Mouse (Mus musculus) hindbrain, embryonic 16.5 days (tissue): ENCODE data around the gene Spats2l. TPM values are rescaled to one million over a fixed set of nuclear protein-coding genes. Genes with fewer than 3 reads are reported as not detected.

Experiments
- ATAC-seq: fragments of 200-750 bp; cut with Nextera tagmentation; 2 replicates; pipeline ENCODE4 v1.8.0; 2017; ENCODE audit warnings: moderate TSS enrichment, moderate library complexity
- H3K27ac ChIP-seq: fragments of 300-500 bp; sonication (generic); 2 replicates; pipeline ENCODE4 v1.5.1; 2014; ENCODE audit warnings: low read depth, mild to moderate bottlenecking, control low read depth, low read length, moderate library complexity
- H3K27me3 ChIP-seq: fragments of 300-500 bp; sonication (generic); replicated peaks from 2 replicates; pipeline ENCODE4 v1.6.1; 2014; ENCODE audit warnings: low read length; ENCODE audit not compliant: control insufficient read depth, insufficient read depth
- H3K36me3 ChIP-seq: fragments of 300-500 bp; sonication (generic); 2 replicates; pipeline ENCODE4 v1.6.1; 2014; ENCODE audit warnings: mild to moderate bottlenecking, low read length, moderate library complexity, mixed read lengths; ENCODE audit not compliant: control insufficient read depth, insufficient read depth
- H3K4me1 ChIP-seq: fragments of 300-500 bp; sonication (generic); 2 replicates; pipeline ENCODE4 v1.6.1; 2014; ENCODE audit warnings: low read depth, low read length; ENCODE audit not compliant: control insufficient read depth, insufficient read depth
- H3K4me2 ChIP-seq: fragments of 300-500 bp; sonication (generic); 2 replicates; pipeline ENCODE4 v1.6.1; 2014; ENCODE audit warnings: mild to moderate bottlenecking, low read length, control low read depth, moderate library complexity
- H3K4me3 ChIP-seq: fragments of 300-500 bp; sonication (generic); 2 replicates; pipeline ENCODE4 v1.5.1; 2014; ENCODE audit warnings: mild to moderate bottlenecking, low read length, control low read depth, moderate library complexity
- H3K9ac ChIP-seq: fragments of 300-500 bp; sonication (generic); 2 replicates; pipeline ENCODE4 v1.6.1; 2014; ENCODE audit warnings: low read depth, mild to moderate bottlenecking, control low read depth, low read length, moderate library complexity
- H3K9me3 ChIP-seq: fragments of 300-500 bp; sonication (generic); 2 replicates; pipeline ENCODE4 v1.6.1; 2014; ENCODE audit warnings: mild to moderate bottlenecking, low read length, moderate library complexity; ENCODE audit not compliant: control insufficient read depth
- WGBS: fragments of 180-500 bp; shearing (Covaris S2); extraction: QIAGEN DNeasy Blood & Tissue Kit; methylation state at CpG from one replicate; pipeline ENCODE4 v1.1.7; 2014; 5-methylcytosine and 5-hydroxymethylcytosine counted together
- polyA plus RNA-seq: library from polyadenylated mRNA; unstranded; fragments of >200 nt; fragmentation: Nextera tagmentation; extraction: Ambion mirVana; gene quantifications from 2 replicates; pipeline ENCODE4 v1.2.1, GENCODE M21; 2015

The Spats2l gene
- 79.2 and 89.1 TPM in 2 replicates for polyA plus RNA-seq

- no peaks in the 10 kb centered on the region for H3K27me3 ChIP-seq
- no peaks in the 10 kb centered on the region for H3K36me3 ChIP-seq
- peak; percentile 80 for ATAC-seq
- H3K4me3 ChIP-seq, result peak within 1 kb of the TSS; percentile 97
- peak within 1 kb of the TSS; percentile 97 for H3K27ac ChIP-seq
- peak within 1 kb of the TSS; percentile 100 for H3K9ac ChIP-seq
- H3K4me1 ChIP-seq, result no peaks in the 10 kb centered on the region; the same call in 1 of the 2 replicates
- under 1% methylated on average over 22 of the region's 22 CpGs for WGBS
- H3K4me2 ChIP-seq, result peak within 1 kb of the TSS; percentile 53
- no peaks in the 10 kb centered on the region for H3K9me3 ChIP-seq
Measured at GRCm38 (mm10) chr1:57774001-57774667, at the start of gene Spats2l. Spats2l (plus strand) TSS chr1:57774162.

- Histone ChIP-seq H3K9ac (no peak overlapping the region), H3K4me3 (no peak overlapping the region), H3K4me2 (no peak overlapping the region), H3K4me1 (no peaks in the 10 kb centered on the region), H3K27me3 (no peaks in the 10 kb centered on the region), H3K27ac (no peak overlapping the region), H3K9me3 (no peaks in the 10 kb centered on the region), H3K36me3 (no peaks in the 10 kb centered on the region)
- WGBS, result 92% methylated on average over 5 of the region's 5 CpGs
- no peak for ATAC-seq
Measured at GRCm38 (mm10) chr1:57725268-57725667, 48.7 kb upstream of the Spats2l start.

GRCm38 (mm10) chr1:57735877-57736276, 38.1 kb upstream of the Spats2l start:
- 55% methylated on average over 4 of the region's 4 CpGs for WGBS
- ATAC-seq, result no peak

GRCm38 (mm10) chr1:57741740-57742139, 32.2 kb upstream of the Spats2l start:
- no peak overlapping the region for H3K4me3 ChIP-seq
- H3K9ac ChIP-seq, result no peak overlapping the region
- no peaks in the 10 kb centered on the region for H3K27me3 ChIP-seq
- no peaks in the 10 kb centered on the region for H3K9me3 ChIP-seq
- no peak overlapping the region for H3K4me2 ChIP-seq
- ATAC-seq, result no peak
- H3K27ac ChIP-seq, result no peak overlapping the region
- H3K4me1 ChIP-seq, result no peaks in the 10 kb centered on the region
- WGBS, result 77% methylated on average over 8 of the region's 8 CpGs
- H3K36me3 ChIP-seq, result no peaks in the 10 kb centered on the region

More at GRCm38 (mm10) chr1:57735877-57736276, 38.1 kb upstream of the Spats2l start:
- Histone ChIP-seq H3K4me2 (no peak overlapping the region), H3K4me1 (no peaks in the 10 kb centered on the region), H3K9me3 (no peaks in the 10 kb centered on the region), H3K27me3 (no peaks in the 10 kb centered on the region), H3K36me3 (no peaks in the 10 kb centered on the region), H3K27ac (no peak overlapping the region), H3K4me3 (no peak overlapping the region), H3K9ac (no peak overlapping the region)

GRCm38 (mm10) chr1:57742266-57742665, 31.7 kb upstream of the Spats2l start:
- WGBS, result 76% methylated on average over 2 of the region's 2 CpGs
- no peak for ATAC-seq
- H3K4me2 ChIP-seq, result no peak overlapping the region

GRCm38 (mm10) chr1:57751781-57752180, 22.2 kb upstream of the Spats2l start:
- Histone ChIP-seq H3K4me2 (no peak overlapping the region), H3K4me3 (no peak overlapping the region), H3K36me3 (no peaks in the 10 kb centered on the region), H3K27me3 (no peaks in the 10 kb centered on the region), H3K9ac (no peak overlapping the region), H3K4me1 (no peaks in the 10 kb centered on the region), H3K27ac (no peak overlapping the region), H3K9me3 (no peaks in the 10 kb centered on the region)
- ATAC-seq, result no peak
- WGBS, result 50% methylated on average over 3 of the region's 3 CpGs

More at GRCm38 (mm10) chr1:57742266-57742665, 31.7 kb upstream of the Spats2l start:
- Histone ChIP-seq H3K4me1 (no peaks in the 10 kb centered on the region), H3K9ac (no peak overlapping the region), H3K36me3 (no peaks in the 10 kb centered on the region), H3K4me3 (no peak overlapping the region), H3K9me3 (no peaks in the 10 kb centered on the region), H3K27ac (no peak overlapping the region), H3K27me3 (no peaks in the 10 kb centered on the region)

GRCm38 (mm10) chr1:57766396-57766795, 7.6 kb upstream of the Spats2l start:
- H3K4me2 ChIP-seq, result no peak overlapping the region
- H3K27me3 ChIP-seq, result no peaks in the 10 kb centered on the region
- H3K4me3 ChIP-seq, result no peak overlapping the region
- WGBS, result 92% methylated on average over 7 of the region's 7 CpGs
- no peak overlapping the region for H3K27ac ChIP-seq
- no peak for ATAC-seq
- no peaks in the 10 kb centered on the region for H3K4me1 ChIP-seq
- no peaks in the 10 kb centered on the region for H3K36me3 ChIP-seq
- H3K9me3 ChIP-seq, result no peaks in the 10 kb centered on the region
- no peak overlapping the region for H3K9ac ChIP-seq

GRCm38 (mm10) chr1:57773326-57773725, 636 bp upstream of the Spats2l start:
- H3K4me2 ChIP-seq, result peak overlapping the region; percentile 53; the same call in 1 of the 2 replicates
- no peak overlapping the region for H3K4me3 ChIP-seq
- no peaks in the 10 kb centered on the region for H3K36me3 ChIP-seq
- H3K27me3 ChIP-seq, result no peaks in the 10 kb centered on the region
- 85% methylated on average over 5 of the region's 5 CpGs for WGBS
- ATAC-seq, result no peak
- no peaks in the 10 kb centered on the region for H3K9me3 ChIP-seq
- no peak overlapping the region for H3K9ac ChIP-seq
- H3K27ac ChIP-seq, result no peak overlapping the region
- H3K4me1 ChIP-seq, result no peaks in the 10 kb centered on the region; the same call in 1 of the 2 replicates

- Histone ChIP-seq H3K9ac (peak overlapping the region; percentile 100), H3K4me3 (peak overlapping the region; percentile 97), H3K4me1 (no peaks in the 10 kb centered on the region; the same call in 1 of the 2 replicates), H3K36me3 (no peaks in the 10 kb centered on the region), H3K4me2 (peak overlapping the region; percentile 53), H3K9me3 (no peaks in the 10 kb centered on the region), H3K27ac (peak overlapping the region; percentile 97), H3K27me3 (no peaks in the 10 kb centered on the region)
- ATAC-seq, result peak; percentile 89
- under 1% methylated on average over 70 of the region's 113 CpGs for WGBS
Measured at GRCm38 (mm10) chr1:57774668-57775495, 920 bp downstream of the Spats2l start.
